Mouse (Mus musculus) thymus, postnatal 4 days (tissue): ENCODE results near the gene Pdzrn3.

Experiments
- DNase-seq: peaks from one replicate; pipeline ENCODE4 v3.0.0; 2021

The Pdzrn3 gene

GRCm38 (mm10) chr6:101366809-101367602, 10.7 kb downstream of the Pdzrn3 start:
- DNase-seq: no peak

GRCm38 (mm10) chr6:101365795-101366194, 11.9 kb downstream of the Pdzrn3 start:
- DNase-seq: no peak

GRCm38 (mm10) chr6:101363904-101364303, 13.8 kb downstream of the Pdzrn3 start:
- no peak for DNase-seq

GRCm38 (mm10) chr6:101362728-101363127, 15.0 kb downstream of the Pdzrn3 start:
- no peak for DNase-seq

GRCm38 (mm10) chr6:101362268-101362667, 15.4 kb downstream of the Pdzrn3 start:
- no peak for DNase-seq

- DNase-seq: no peak
Measured at GRCm38 (mm10) chr6:101360211-101360737, 17.4 kb downstream of the Pdzrn3 start.

GRCm38 (mm10) chr6:101359646-101360045, 18.1 kb downstream of the Pdzrn3 start:
- no peak for DNase-seq

- no peak for DNase-seq
Measured at GRCm38 (mm10) chr6:101354887-101355286, 22.8 kb downstream of the Pdzrn3 start.

- no peak for DNase-seq
Measured at GRCm38 (mm10) chr6:101354230-101354881, 23.3 kb downstream of the Pdzrn3 start.

GRCm38 (mm10) chr6:101353701-101354100, 24.0 kb downstream of the Pdzrn3 start:
- DNase-seq: no peak

- DNase-seq: no peak
Measured at GRCm38 (mm10) chr6:101352626-101353025, 25.1 kb downstream of the Pdzrn3 start.

GRCm38 (mm10) chr6:101351100-101351499, 26.6 kb downstream of the Pdzrn3 start:
- DNase-seq: no peak

- no peak for DNase-seq
Measured at GRCm38 (mm10) chr6:101350414-101350973, 27.2 kb downstream of the Pdzrn3 start.

- no peak for DNase-seq
Measured at GRCm38 (mm10) chr6:101348496-101348895, 29.2 kb downstream of the Pdzrn3 start.

- no peak for DNase-seq
Measured at GRCm38 (mm10) chr6:101340051-101340450, 37.6 kb downstream of the Pdzrn3 start.

GRCm38 (mm10) chr6:101337842-101338528, 39.7 kb downstream of the Pdzrn3 start:
- DNase-seq: no peak

- DNase-seq: no peak
Measured at GRCm38 (mm10) chr6:101336660-101337059, 41.0 kb downstream of the Pdzrn3 start.

GRCm38 (mm10) chr6:101335744-101336143, 42.0 kb downstream of the Pdzrn3 start:
- DNase-seq: no peak

- DNase-seq: no peak
Measured at GRCm38 (mm10) chr6:101334495-101334894, 43.2 kb downstream of the Pdzrn3 start.

GRCm38 (mm10) chr6:101330392-101330791, 47.3 kb downstream of the Pdzrn3 start:
- no peak for DNase-seq

GRCm38 (mm10) chr6:101329499-101329898, 48.2 kb downstream of the Pdzrn3 start:
- DNase-seq: no peak

GRCm38 (mm10) chr6:101328514-101328913, 49.2 kb downstream of the Pdzrn3 start:
- DNase-seq: no peak

- no peak for DNase-seq
Measured at GRCm38 (mm10) chr6:101327741-101328140, 50.0 kb downstream of the Pdzrn3 start.
